Mouse (Mus musculus) gastrocnemius, adult 18-20 months (tissue): ENCODE results near the gene Rbpj. TPM values are rescaled to one million over a fixed set of nuclear protein-coding genes. Genes with fewer than 3 reads are reported as not detected.
A peak's percentile ranks its signal among the peaks of the same experiment; 100 is the strongest.

ENCODE experiments used
- DNase-seq: peaks from one replicate; pipeline ENCODE4 v3.0.0; 2021; ENCODE audit warnings: low spot score
- long read RNA-seq, 2 experiments: library from polyadenylated mRNA; stranded (forward); transcript quantifications; one replicate each; pipeline ENCODE4 v2.0.0; 2021
- total RNA-seq, 2 experiments: library from RNA; stranded (reverse); gene quantifications; 2 replicates each; pipeline ENCODE4 v1.2.3; 2021

Rbpj gene
- 10 to 100 TPM; 17.1 to 18.0 TPM for total RNA-seq
- long read RNA-seq, experiment 1, full-length matches to known transcripts, result 7 of 10 reads
- long read RNA-seq, experiment 1, partial matches to known transcripts, result 2 of 10 reads
- long read RNA-seq, experiment 1, other reads (novel, unspliced or antisense), result 1 of 10 reads
- long read RNA-seq, experiment 2, full-length matches to known transcripts, result 13 of 21 reads
- long read RNA-seq, experiment 2, partial matches to known transcripts, result 8 of 21 reads
- long read RNA-seq, experiment 2, other reads (novel, unspliced or antisense), result 0 of 21 reads

- no peak for DNase-seq
Measured at GRCm38 (mm10) chr5:53465883-53466282, at the start of gene Rbpj. Gene Rbpj (plus strand): TSS chr5:53466152.

GRCm38 (mm10) chr5:53420777-53421176 lies 45.2 kb upstream of the Rbpj start:
- DNase-seq, result no peak

- DNase-seq, result no peak
Measured at GRCm38 (mm10) chr5:53421291-53421690, 44.7 kb upstream of the Rbpj start.

GRCm38 (mm10) chr5:53427411-53427810 lies 38.5 kb upstream of the Rbpj start:
- no peak for DNase-seq

GRCm38 (mm10) chr5:53429683-53430477 lies 36.1 kb upstream of the Rbpj start:
- DNase-seq, result peak; percentile 73

- DNase-seq, result no peak
Measured at GRCm38 (mm10) chr5:53432451-53432850, 33.5 kb upstream of the Rbpj start.

- DNase-seq, result no peak
Measured at GRCm38 (mm10) chr5:53436905-53437632, 28.9 kb upstream of the Rbpj start.

GRCm38 (mm10) chr5:53437767-53438166 lies 28.2 kb upstream of the Rbpj start:
- no peak for DNase-seq

GRCm38 (mm10) chr5:53438268-53438667 lies 27.7 kb upstream of the Rbpj start:
- DNase-seq, result no peak

- no peak for DNase-seq
Measured at GRCm38 (mm10) chr5:53439655-53440054, 26.3 kb upstream of the Rbpj start.

- DNase-seq, result no peak
Measured at GRCm38 (mm10) chr5:53444030-53444429, 21.9 kb upstream of the Rbpj start.

GRCm38 (mm10) chr5:53450945-53451344 lies 15.0 kb upstream of the Rbpj start:
- DNase-seq, result peak; percentile 46

GRCm38 (mm10) chr5:53451829-53452228 lies 14.1 kb upstream of the Rbpj start:
- DNase-seq, result no peak

GRCm38 (mm10) chr5:53452920-53453319 lies 13.0 kb upstream of the Rbpj start:
- DNase-seq, result no peak

GRCm38 (mm10) chr5:53454706-53455105 lies 11.2 kb upstream of the Rbpj start:
- peak; percentile 54 for DNase-seq

- no peak for DNase-seq
Measured at GRCm38 (mm10) chr5:53455459-53455858, 10.5 kb upstream of the Rbpj start.

- no peak for DNase-seq
Measured at GRCm38 (mm10) chr5:53460196-53460595, 5.8 kb upstream of the Rbpj start.

- no peak for DNase-seq
Measured at GRCm38 (mm10) chr5:53463098-53464018, 2.6 kb upstream of the Rbpj start.

GRCm38 (mm10) chr5:53466422-53467333 lies 726 bp downstream of the Rbpj start:
- DNase-seq, result no peak

- DNase-seq, result no peak
Measured at GRCm38 (mm10) chr5:53467602-53468001, 1.6 kb downstream of the Rbpj start.
